Mouse (Mus musculus): ENCODE results near the gene Grik3. TPM values are rescaled to one million over a fixed set of nuclear protein-coding genes. Genes with fewer than 3 reads are reported as not detected.

Grik3 gene
- total RNA-seq, 2 experiments from 2014 or later = 44.9 to 48.6 TPM

GRCm38 (mm10) chr4:125535977-125536376 is 45.5 kb downstream of the Grik3 start:
- no peak for DNase-seq (ENCODE audit: low spot score in 2 of 2)
- intact Hi-C loops (cut with DNase I) = no loop called here

GRCm38 (mm10) chr4:125538301-125538965 is 47.9 kb downstream of the Grik3 start:
- no peak for DNase-seq (ENCODE audit: low spot score in 2 of 2)
- intact Hi-C loops (cut with DNase I) = no loop called here

GRCm38 (mm10) chr4:125539617-125540016 is 49.1 kb downstream of the Grik3 start:
- intact Hi-C loops (cut with DNase I) = no loop called here
- DNase-seq (ENCODE audit: low spot score in 2 of 2) = no peak

- intact Hi-C loops (cut with DNase I) = no loop called here
- no peak for DNase-seq (ENCODE audit: low spot score in 2 of 2)
Observed at GRCm38 (mm10) chr4:125543171-125543570, 52.7 kb downstream of the Grik3 start.

- intact Hi-C loops (cut with DNase I) = no loop called here
- DNase-seq (ENCODE audit: low spot score in 2 of 2) = no peak
Observed at GRCm38 (mm10) chr4:125544947-125545767, 54.7 kb downstream of the Grik3 start.

- DNase-seq (ENCODE audit: low spot score in 2 of 2) = no peak
- intact Hi-C loops (cut with DNase I) = no loop called here
Observed at GRCm38 (mm10) chr4:125545768-125546220, 55.3 kb downstream of the Grik3 start.

GRCm38 (mm10) chr4:125548190-125548589 is 57.7 kb downstream of the Grik3 start:
- DNase-seq (ENCODE audit: low spot score in 2 of 2) = no peak
- intact Hi-C loops (cut with DNase I) = no loop called here

GRCm38 (mm10) chr4:125553754-125554153 is 63.3 kb downstream of the Grik3 start:
- DNase-seq (ENCODE audit: low spot score in 2 of 2) = no peak
- intact Hi-C loops (cut with DNase I) = no loop called here

- no peak for DNase-seq (ENCODE audit: low spot score in 2 of 2)
- intact Hi-C loops (cut with DNase I) = no loop called here
Observed at GRCm38 (mm10) chr4:125556405-125557308, 66.2 kb downstream of the Grik3 start.

- DNase-seq (ENCODE audit: low spot score in 2 of 2) = peak in 1 of 2 experiments; percentile 23
- intact Hi-C loops (cut with DNase I) = no loop called here
Observed at GRCm38 (mm10) chr4:125559564-125559963, 69.1 kb downstream of the Grik3 start.

GRCm38 (mm10) chr4:125560806-125561205 is 70.3 kb downstream of the Grik3 start:
- intact Hi-C loops (cut with DNase I) = no loop called here
- no peak for DNase-seq (ENCODE audit: low spot score in 2 of 2)

GRCm38 (mm10) chr4:125563579-125563978 is 73.1 kb downstream of the Grik3 start:
- DNase-seq (ENCODE audit: low spot score in 2 of 2) = no peak
- intact Hi-C loops (cut with DNase I) = no loop called here

- intact Hi-C loops (cut with DNase I) = no loop called here
- DNase-seq (ENCODE audit: low spot score in 2 of 2) = no peak
Observed at GRCm38 (mm10) chr4:125564008-125564710, 73.7 kb downstream of the Grik3 start.

GRCm38 (mm10) chr4:125565711-125566439 is 75.4 kb downstream of the Grik3 start:
- no peak for DNase-seq (ENCODE audit: low spot score in 2 of 2)
- intact Hi-C loops (cut with DNase I) = no loop called here

GRCm38 (mm10) chr4:125568210-125568609 is 77.7 kb downstream of the Grik3 start:
- DNase-seq (ENCODE audit: low spot score in 2 of 2) = no peak
- intact Hi-C loops (cut with DNase I) = no loop called here

- intact Hi-C loops (cut with DNase I) = no loop called here
- DNase-seq (ENCODE audit: low spot score in 2 of 2) = no peak
Observed at GRCm38 (mm10) chr4:125571651-125572311, 81.3 kb downstream of the Grik3 start.

- intact Hi-C loops (cut with DNase I) = no loop called here
- no peak for DNase-seq (ENCODE audit: low spot score in 2 of 2)
Observed at GRCm38 (mm10) chr4:125572312-125572663, 81.8 kb downstream of the Grik3 start.

GRCm38 (mm10) chr4:125573000-125573399 is 82.5 kb downstream of the Grik3 start:
- no peak for DNase-seq (ENCODE audit: low spot score in 2 of 2)
- intact Hi-C loops (cut with DNase I) = no loop called here
